Mouse (Mus musculus): ENCODE measurements around the gene Aaas. TPM values are rescaled to one million over a fixed set of nuclear protein-coding genes. Genes with fewer than 3 reads are reported as not detected.

Aaas gene
- 30.7 and 33.8 TPM in 2 replicates for polyA plus RNA-seq (2014; fragmentation: Nextera tagmentation; extraction: Ambion mirVana)

DNA sequence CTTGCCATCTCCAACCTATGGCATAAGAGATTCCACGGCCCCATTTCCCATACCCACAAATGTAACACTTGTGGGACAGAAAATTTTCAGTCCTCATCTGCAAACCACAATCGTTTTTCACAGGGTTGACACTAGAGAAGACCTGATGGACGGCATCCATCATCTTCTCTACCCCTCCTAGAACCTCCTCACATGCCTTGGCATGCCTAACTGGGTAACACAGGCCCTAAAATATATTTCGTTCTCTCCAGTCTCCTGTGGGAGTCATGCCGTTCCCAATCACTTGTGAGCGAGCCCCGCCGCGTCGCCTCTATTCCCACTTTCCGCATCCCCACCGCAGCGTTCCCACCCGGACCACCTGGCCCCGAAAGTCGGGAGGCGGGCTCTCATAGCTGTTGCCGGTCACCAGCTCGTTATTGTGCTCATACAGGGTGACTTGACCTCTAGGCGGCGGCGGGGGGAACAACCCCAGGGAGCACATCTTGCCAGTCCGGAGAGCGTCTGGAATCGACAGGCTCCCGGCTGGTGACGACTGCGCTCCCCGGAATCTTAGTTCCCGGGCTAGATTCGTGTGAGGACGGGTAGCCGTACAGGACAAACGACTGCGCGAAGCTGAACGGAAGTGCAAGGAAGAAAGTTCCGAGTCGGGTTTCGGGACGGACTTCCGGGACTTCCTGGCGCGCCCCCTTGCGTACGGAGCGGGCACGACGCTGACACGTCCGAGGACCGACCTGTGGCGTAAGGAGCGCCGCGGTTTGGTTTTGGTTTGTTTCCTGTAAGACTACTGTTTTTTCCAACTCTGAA, at the start of gene Aaas:
TSS of gene Aaas (minus strand) at position 634 of the 804 bp plus-strand sequence.
- H3K4me2 ChIP-seq (replicated peaks) = peak within 1 kb of the TSS; percentile 71
- ATAC-seq (ENCODE audit: low FRiP score) = peak; percentile 90
- under 1% methylated on average over 56 of the region's 56 CpGs for WGBS
- H3K9me3 ChIP-seq (ENCODE audit: control insufficient read depth, low read length) = no peaks in the 10 kb centered on the region
- H3K27me3 ChIP-seq (ENCODE audit: control insufficient read depth, insufficient read depth, low read length) = no peaks in the 10 kb centered on the region
- H3K9ac ChIP-seq = peak within 1 kb of the TSS; percentile 76
- peak within 1 kb of the TSS; percentile 55 for H3K27ac ChIP-seq
- H3K4me1 ChIP-seq (replicated peaks; ENCODE audit: control insufficient read depth, insufficient read depth, low read length) = peaks cover 9% of the 10 kb centered on the region
- DNase-seq (ENCODE audit: low spot score) = peak; percentile 98
- H3K4me3 ChIP-seq (replicated peaks; ENCODE audit: low read length) = peak within 1 kb of the TSS; percentile 69
- H3K36me3 ChIP-seq (replicated peaks; ENCODE audit: control insufficient read depth, insufficient read depth) = peaks cover 11% of the 10 kb centered on the region; the same call in 1 of the 2 replicates

DNA sequence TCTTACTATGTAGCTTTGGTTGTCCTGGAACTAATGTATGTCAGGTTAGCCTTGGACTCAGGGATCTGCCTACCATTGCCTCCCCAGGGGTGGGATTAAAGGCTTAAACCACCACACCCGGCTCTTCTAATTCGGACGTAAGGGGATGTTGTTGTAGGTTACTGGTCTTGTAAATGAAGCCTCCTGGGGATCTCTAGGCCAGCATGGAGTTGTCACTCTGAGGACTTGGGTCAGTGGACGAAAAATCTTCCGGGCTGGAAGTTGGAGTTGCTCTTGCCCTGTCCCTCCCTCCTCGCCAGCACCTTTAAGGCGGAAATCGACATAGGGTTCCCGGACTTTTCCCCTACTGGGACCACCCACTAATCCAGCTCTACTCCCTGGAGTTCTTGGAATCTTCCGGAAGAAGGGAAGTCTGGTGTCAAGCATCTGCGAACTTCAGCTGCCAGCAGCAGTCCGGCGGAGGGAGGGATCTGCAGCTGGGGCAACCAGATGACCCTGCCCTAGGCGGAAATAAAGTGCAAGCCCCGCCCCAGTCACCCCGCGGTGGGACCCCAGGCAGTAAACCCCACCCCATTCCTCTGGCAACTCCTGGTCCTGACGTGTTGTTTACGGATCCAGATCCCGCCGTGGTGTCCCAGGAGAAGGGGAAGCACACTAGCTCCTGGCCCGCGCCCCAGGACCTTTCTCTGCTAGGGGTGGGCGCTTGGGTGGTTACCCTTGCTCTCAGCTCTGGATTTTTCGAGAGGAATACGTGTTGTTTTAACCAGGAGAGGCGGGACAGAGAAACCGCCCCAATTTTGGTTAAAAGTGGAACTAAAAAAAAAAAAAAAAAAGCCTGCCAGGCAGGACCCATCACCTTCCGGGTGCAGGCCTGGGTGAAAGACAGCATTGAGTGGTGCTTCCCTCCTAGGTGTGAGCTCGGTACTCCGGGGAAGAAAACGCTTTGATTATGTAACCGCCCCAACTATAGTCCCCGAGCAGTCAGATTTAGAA, 49.0 kb upstream of the Aaas start:
- WGBS = 4% methylated on average over 34 of the region's 34 CpGs
- DNase-seq (ENCODE audit: low spot score) (peak; percentile 50), ATAC-seq (ENCODE audit: low FRiP score) (peak; percentile 48; the same call in 1 of the 2 replicates)
- no peaks in the 10 kb centered on the region for H3K36me3 ChIP-seq (replicated peaks; ENCODE audit: control insufficient read depth, insufficient read depth)
- peak overlapping the region; percentile 16; the same call in 1 of the 2 replicates for H3K27ac ChIP-seq
- H3K4me1 ChIP-seq (replicated peaks; ENCODE audit: control insufficient read depth, insufficient read depth, low read length) = peaks cover 5% of the 10 kb centered on the region; the same call in 1 of the 2 replicates
- H3K4me3 ChIP-seq (replicated peaks; ENCODE audit: low read length) = peak overlapping the region; percentile 23
- H3K4me2 ChIP-seq (replicated peaks) = peak overlapping the region; percentile 48
- peak overlapping the region; percentile 12 for H3K9ac ChIP-seq
- no peaks in the 10 kb centered on the region for H3K9me3 ChIP-seq (ENCODE audit: control insufficient read depth, low read length)
- no peaks in the 10 kb centered on the region for H3K27me3 ChIP-seq (ENCODE audit: control insufficient read depth, insufficient read depth, low read length)

- Histone ChIP-seq H3K27me3 (ENCODE audit: control insufficient read depth, insufficient read depth, low read length) (no peaks in the 10 kb centered on the region), H3K36me3 (replicated peaks; ENCODE audit: control insufficient read depth, insufficient read depth) (no peaks in the 10 kb centered on the region), H3K9me3 (ENCODE audit: control insufficient read depth, low read length) (no peaks in the 10 kb centered on the region), H3K4me2 (replicated peaks) (peak overlapping the region; percentile 48; the same call in 1 of the 2 replicates), H3K27ac (no peak overlapping the region), H3K4me3 (replicated peaks; ENCODE audit: low read length) (no peak overlapping the region), H3K4me1 (replicated peaks; ENCODE audit: control insufficient read depth, insufficient read depth, low read length) (peaks cover 5% of the 10 kb centered on the region; the same call in 1 of the 2 replicates), H3K9ac (no peak overlapping the region)
- ATAC-seq (ENCODE audit: low FRiP score) (no peak), DNase-seq (ENCODE audit: low spot score) (no peak)
- 25% methylated on average over 5 of the region's 5 CpGs for WGBS
Measured at GRCm38 (mm10) chr15:102398629-102399028, 48.1 kb upstream of the Aaas start.

GRCm38 (mm10) chr15:102395061-102395460, 44.5 kb upstream of the Aaas start:
- WGBS = 38% methylated on average over 3 of the region's 3 CpGs
- ATAC-seq (ENCODE audit: low FRiP score) = no peak

DNA sequence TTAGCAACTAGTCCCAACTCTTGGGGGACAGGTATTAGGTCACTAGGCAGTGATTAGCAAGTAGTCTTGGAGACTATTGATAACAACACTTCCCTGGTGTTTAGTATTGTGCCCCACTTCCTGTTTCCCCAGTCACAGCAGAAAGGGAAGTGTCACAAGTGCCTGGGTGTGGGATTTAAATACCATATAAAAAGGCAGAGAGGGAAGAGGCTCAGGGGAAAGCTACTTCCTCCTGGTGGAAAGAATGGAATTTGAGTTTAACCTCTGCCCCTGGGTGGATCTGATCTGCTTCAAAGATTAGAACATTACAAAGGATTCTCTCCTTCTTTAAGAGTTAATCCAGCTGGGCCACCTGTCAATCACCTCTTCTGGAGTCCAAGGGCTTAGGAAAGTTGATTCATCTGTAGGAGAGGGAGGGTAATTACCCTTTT, 43.0 kb upstream of the Aaas start:
- no peak overlapping the region for H3K9ac ChIP-seq
- DNase-seq (ENCODE audit: low spot score) = no peak
- H3K36me3 ChIP-seq (replicated peaks; ENCODE audit: control insufficient read depth, insufficient read depth) = no peaks in the 10 kb centered on the region
- H3K4me3 ChIP-seq (replicated peaks; ENCODE audit: low read length) = no peak overlapping the region
- no peak overlapping the region for H3K27ac ChIP-seq
- H3K4me1 ChIP-seq (replicated peaks; ENCODE audit: control insufficient read depth, insufficient read depth, low read length) = no peaks in the 10 kb centered on the region
- no peaks in the 10 kb centered on the region for H3K9me3 ChIP-seq (ENCODE audit: control insufficient read depth, low read length)
- no peak for ATAC-seq (ENCODE audit: low FRiP score)
- no peaks in the 10 kb centered on the region for H3K27me3 ChIP-seq (ENCODE audit: control insufficient read depth, insufficient read depth, low read length)
- no peak overlapping the region for H3K4me2 ChIP-seq (replicated peaks)

More at GRCm38 (mm10) chr15:102395061-102395460, 44.5 kb upstream of the Aaas start:
- Histone ChIP-seq H3K9me3 (ENCODE audit: control insufficient read depth, low read length) (no peaks in the 10 kb centered on the region), H3K4me1 (replicated peaks; ENCODE audit: control insufficient read depth, insufficient read depth, low read length) (peaks cover 5% of the 10 kb centered on the region; the same call in 1 of the 2 replicates), H3K36me3 (replicated peaks; ENCODE audit: control insufficient read depth, insufficient read depth) (no peaks in the 10 kb centered on the region), H3K27ac (no peak overlapping the region), H3K4me3 (replicated peaks; ENCODE audit: low read length) (no peak overlapping the region), H3K4me2 (replicated peaks) (no peak overlapping the region), H3K27me3 (ENCODE audit: control insufficient read depth, insufficient read depth, low read length) (no peaks in the 10 kb centered on the region), H3K9ac (no peak overlapping the region)
- no peak for DNase-seq (ENCODE audit: low spot score)

DNA sequence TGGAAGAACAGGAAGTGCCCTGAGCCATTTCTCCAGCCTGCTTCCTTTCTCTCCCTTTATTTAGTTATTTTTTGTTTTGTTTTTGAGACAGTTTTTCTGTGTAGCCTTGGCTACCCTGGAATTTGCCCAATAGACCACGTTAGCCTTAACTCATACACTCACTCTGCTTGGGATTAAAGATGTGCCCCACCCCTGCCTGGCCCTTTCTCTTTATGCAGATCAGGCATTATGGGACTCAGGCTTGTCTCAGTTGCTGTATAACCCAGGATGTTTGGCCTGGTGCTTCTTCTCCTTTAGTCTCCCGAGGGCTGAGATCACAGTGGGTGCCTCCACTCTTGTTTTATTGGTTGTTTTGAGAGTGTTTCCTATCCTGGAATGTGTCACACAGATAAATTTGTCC, 41.9 kb upstream of the Aaas start:
- DNase-seq (ENCODE audit: low spot score) = no peak
- ATAC-seq (ENCODE audit: low FRiP score) = no peak
- no peak overlapping the region for H3K4me2 ChIP-seq (replicated peaks)
- no peak overlapping the region for H3K27ac ChIP-seq
- 27% methylated on average over 2 of the region's 2 CpGs for WGBS
- H3K27me3 ChIP-seq (ENCODE audit: control insufficient read depth, insufficient read depth, low read length) = no peaks in the 10 kb centered on the region
- no peaks in the 10 kb centered on the region for H3K9me3 ChIP-seq (ENCODE audit: control insufficient read depth, low read length)
- no peak overlapping the region for H3K4me3 ChIP-seq (replicated peaks; ENCODE audit: low read length)
- no peak overlapping the region for H3K9ac ChIP-seq
- no peaks in the 10 kb centered on the region for H3K4me1 ChIP-seq (replicated peaks; ENCODE audit: control insufficient read depth, insufficient read depth, low read length)
- H3K36me3 ChIP-seq (replicated peaks; ENCODE audit: control insufficient read depth, insufficient read depth) = no peaks in the 10 kb centered on the region

GRCm38 (mm10) chr15:102388942-102389341, 38.4 kb upstream of the Aaas start:
- WGBS = 90% methylated on average over 3 of the region's 3 CpGs
- H3K4me2 ChIP-seq (replicated peaks) = no peak overlapping the region
- no peak overlapping the region for H3K9ac ChIP-seq
- no peak for ATAC-seq (ENCODE audit: low FRiP score)
- no peaks in the 10 kb centered on the region for H3K9me3 ChIP-seq (ENCODE audit: control insufficient read depth, low read length)
- H3K4me3 ChIP-seq (replicated peaks; ENCODE audit: low read length) = no peak overlapping the region
- H3K4me1 ChIP-seq (replicated peaks; ENCODE audit: control insufficient read depth, insufficient read depth, low read length) = no peaks in the 10 kb centered on the region
- no peaks in the 10 kb centered on the region for H3K36me3 ChIP-seq (replicated peaks; ENCODE audit: control insufficient read depth, insufficient read depth)
- DNase-seq (ENCODE audit: low spot score) = no peak
- no peaks in the 10 kb centered on the region for H3K27me3 ChIP-seq (ENCODE audit: control insufficient read depth, insufficient read depth, low read length)
- H3K27ac ChIP-seq = no peak overlapping the region

- H3K9ac ChIP-seq = no peak overlapping the region
Measured at GRCm38 (mm10) chr15:102386640-102387039, 36.1 kb upstream of the Aaas start.

GRCm38 (mm10) chr15:102383671-102384070, 33.1 kb upstream of the Aaas start:
- H3K4me1 ChIP-seq (replicated peaks; ENCODE audit: control insufficient read depth, insufficient read depth, low read length) = no peaks in the 10 kb centered on the region
- no peaks in the 10 kb centered on the region for H3K36me3 ChIP-seq (replicated peaks; ENCODE audit: control insufficient read depth, insufficient read depth)
- 85% methylated on average over 6 of the region's 6 CpGs for WGBS
- no peak overlapping the region for H3K9ac ChIP-seq
- H3K4me2 ChIP-seq (replicated peaks) = no peak overlapping the region
- DNase-seq (ENCODE audit: low spot score) (no peak), ATAC-seq (ENCODE audit: low FRiP score) (no peak)
- no peaks in the 10 kb centered on the region for H3K9me3 ChIP-seq (ENCODE audit: control insufficient read depth, low read length)
- no peak overlapping the region for H3K27ac ChIP-seq
- H3K27me3 ChIP-seq (ENCODE audit: control insufficient read depth, insufficient read depth, low read length) = no peaks in the 10 kb centered on the region
- no peak overlapping the region for H3K4me3 ChIP-seq (replicated peaks; ENCODE audit: low read length)

More at GRCm38 (mm10) chr15:102386640-102387039, 36.1 kb upstream of the Aaas start:
- H3K4me1 ChIP-seq (replicated peaks; ENCODE audit: control insufficient read depth, insufficient read depth, low read length) = no peaks in the 10 kb centered on the region
- H3K4me3 ChIP-seq (replicated peaks; ENCODE audit: low read length) = no peak overlapping the region
- no peaks in the 10 kb centered on the region for H3K36me3 ChIP-seq (replicated peaks; ENCODE audit: control insufficient read depth, insufficient read depth)
- DNase-seq (ENCODE audit: low spot score) = no peak
- no peak overlapping the region for H3K4me2 ChIP-seq (replicated peaks)
- no peak for ATAC-seq (ENCODE audit: low FRiP score)
- no peaks in the 10 kb centered on the region for H3K9me3 ChIP-seq (ENCODE audit: control insufficient read depth, low read length)
- H3K27me3 ChIP-seq (ENCODE audit: control insufficient read depth, insufficient read depth, low read length) = no peaks in the 10 kb centered on the region
- WGBS = 55% methylated on average over 9 of the region's 9 CpGs
- no peak overlapping the region for H3K27ac ChIP-seq
